Mouse (Mus musculus) bone marrow macrophage, adult 2 months (primary cell): ENCODE results near the gene Npas3.

Source experiments
- CTCF ChIP-seq: IDR thresholded peaks from 2 replicates; pipeline ENCODE4 v1.5.1; 2012; ENCODE audit warnings: low read depth, mild to moderate bottlenecking, low read length, moderate library complexity
- POLR2A ChIP-seq: IDR thresholded peaks from 2 replicates; pipeline ENCODE4 v1.6.1; 2012; ENCODE audit warnings: mild to moderate bottlenecking, low read depth, low read length, borderline replicate concordance

- TF ChIP-seq CTCF (no peak), POLR2A (no peak)
These were observed 490.2 kb downstream of the Npas3 start for GRCm38 (mm10) chr12:53738549-53739292.
